Mouse (Mus musculus) embryonic fibroblast, embryonic 13.5 days (primary cell): Measurements from ENCODE around the gene Rpusd4.

Source experiments
- CTCF ChIP-seq: IDR thresholded peaks from 2 replicates; pipeline ENCODE4 v1.5.1; 2011; ENCODE audit warnings: mild to moderate bottlenecking, control low read depth, low read length, moderate library complexity, borderline replicate concordance; ENCODE audit not compliant: insufficient read depth
- POLR2A ChIP-seq: IDR thresholded peaks from 2 replicates; pipeline ENCODE4 v1.6.1; 2011; ENCODE audit warnings: low read depth, mild to moderate bottlenecking, control low read depth, low read length, moderate library complexity

DNA sequence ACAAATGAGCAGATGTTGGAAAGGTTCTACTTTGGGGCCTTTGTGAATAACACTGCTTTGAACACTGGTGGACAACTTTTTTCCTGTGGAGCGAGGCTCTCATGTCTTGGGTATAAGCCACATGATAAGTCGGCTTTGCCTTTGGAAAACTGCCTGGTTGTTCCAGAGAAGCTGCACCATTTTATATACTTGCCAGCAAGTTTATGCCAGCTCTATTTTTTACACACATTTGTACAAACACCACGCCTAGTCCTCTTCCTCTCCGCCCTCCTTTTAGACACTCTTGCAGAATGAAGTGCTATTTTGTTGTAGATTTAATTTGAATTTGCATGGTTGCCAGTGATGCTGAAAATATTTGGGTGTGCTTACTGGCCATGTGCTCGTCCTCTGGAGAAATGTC lies 25.8 kb downstream of the Rpusd4 start:
- TF ChIP-seq CTCF (no peak), POLR2A (no peak)
